Mouse (Mus musculus): Measurements from ENCODE around the gene Ubfd1. TPM values are rescaled to one million over a fixed set of nuclear protein-coding genes. Genes with fewer than 3 reads are reported as not detected.

Ubfd1 gene
- 10 to 100 TPM; 56.2 to 58.2 TPM for total RNA-seq (2021)

DNA sequence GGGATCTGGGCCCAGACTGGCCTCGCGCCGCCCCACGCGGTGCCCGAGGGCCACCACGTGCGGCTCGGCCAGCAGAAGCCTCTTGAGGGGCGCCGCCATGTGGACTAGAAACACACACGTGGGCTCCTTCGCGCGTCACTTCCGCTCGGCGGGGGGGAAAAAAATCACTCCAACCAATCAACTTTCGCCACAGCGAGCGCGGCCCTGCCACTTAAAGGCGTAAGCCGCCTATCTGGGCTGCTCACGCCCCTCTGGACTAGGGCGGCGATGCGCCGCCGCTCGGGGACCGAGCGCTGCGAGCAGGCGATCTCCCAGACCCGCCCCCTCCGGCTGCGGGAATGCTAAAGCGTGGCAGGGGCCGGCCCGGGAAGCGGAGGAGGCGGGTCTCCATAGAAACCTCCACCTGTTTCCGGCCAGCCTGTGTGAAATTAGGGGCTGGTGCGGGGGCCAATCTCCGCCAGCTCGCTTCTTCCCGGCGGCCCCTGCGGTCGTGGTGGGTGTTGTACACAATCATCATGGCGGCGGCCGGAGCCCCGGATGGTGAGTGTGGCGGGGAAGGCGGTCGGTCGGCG, at the start of gene Ubfd1, which contains the start of gene Ears2:
TSS of gene Ubfd1 (plus strand) at position 231 of the 572 bp plus-strand sequence.
TSS of gene Ears2 (minus strand) at position 319 of the 572 bp plus-strand sequence.
- intact Hi-C loops (cut with DNase I) = loop anchor here (5.0 kb wide), 1 partner anchor 35 kb away; the partner anchor contains the start of gene Ndufab1
- DNase-seq (ENCODE audit: low spot score in 2 of 2) = peak; percentile 98 to 99

DNA sequence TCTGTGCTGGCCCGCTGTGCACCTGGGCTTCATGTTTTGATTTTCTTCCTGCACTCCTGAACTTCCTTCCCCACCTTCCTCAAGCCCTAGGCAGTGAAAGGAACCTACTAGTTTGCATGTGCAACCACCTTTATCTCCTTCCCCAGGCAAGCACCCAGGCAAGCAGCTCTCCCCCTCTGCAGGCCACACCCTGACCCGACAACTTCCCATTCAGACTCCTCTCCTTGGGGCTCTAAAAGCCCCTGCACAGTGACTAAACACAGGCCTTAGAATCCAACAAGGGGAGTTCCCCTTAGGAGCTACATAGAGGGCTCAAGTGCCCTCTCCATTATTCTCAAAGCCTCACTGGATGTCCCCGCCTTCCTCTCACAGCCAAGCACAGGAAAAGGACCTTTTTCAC, 48.7 kb upstream of the Ubfd1 start:
- intact Hi-C loops (cut with DNase I) = no loop called here
- no peak for DNase-seq (ENCODE audit: low spot score in 2 of 2)

DNA sequence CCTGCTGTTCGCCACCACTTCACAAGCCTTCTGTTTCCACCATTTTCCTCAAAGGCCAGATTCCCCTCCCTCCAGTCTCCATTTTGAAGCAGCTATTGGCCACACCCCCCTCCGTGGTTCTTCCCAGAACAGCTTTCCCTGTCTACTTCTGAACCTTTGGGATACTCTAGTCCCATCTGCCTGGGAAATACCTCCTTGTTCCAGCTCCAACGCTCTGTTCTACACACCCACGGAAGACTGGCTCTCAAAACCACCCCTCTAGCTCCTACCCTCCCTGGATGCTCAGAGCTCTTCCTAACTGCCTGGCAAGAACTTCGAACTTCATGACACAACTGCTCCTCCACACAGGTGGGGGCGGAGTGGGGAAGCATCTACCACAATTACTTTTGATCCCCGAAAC, 48.0 kb upstream of the Ubfd1 start:
- peak; percentile 50 to 72 for DNase-seq (ENCODE audit: low spot score in 2 of 2)
- intact Hi-C loops (cut with DNase I) = no loop called here

DNA sequence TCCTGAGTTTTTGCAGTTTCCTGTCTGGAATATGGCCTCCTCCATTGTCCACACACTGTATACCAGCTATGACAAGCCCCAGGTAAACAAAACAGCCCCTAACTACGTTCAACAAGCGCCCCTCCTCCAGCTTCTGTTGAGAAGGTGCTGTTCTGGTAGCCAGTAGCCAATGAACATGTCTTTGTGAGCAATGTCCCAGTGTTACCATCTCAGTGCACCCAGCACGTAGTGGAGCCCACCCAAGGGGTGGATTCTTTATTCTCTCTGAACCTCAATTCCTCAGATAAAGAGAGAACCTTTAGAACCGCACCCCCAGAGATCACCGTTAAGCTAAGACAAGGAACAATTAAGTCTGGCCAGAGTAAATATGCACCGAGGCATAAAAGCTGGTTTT, 46.7 kb upstream of the Ubfd1 start:
- intact Hi-C loops (cut with DNase I) = no loop called here
- peak in 1 of 2 experiments; percentile 17 for DNase-seq (ENCODE audit: low spot score in 2 of 2)

DNA sequence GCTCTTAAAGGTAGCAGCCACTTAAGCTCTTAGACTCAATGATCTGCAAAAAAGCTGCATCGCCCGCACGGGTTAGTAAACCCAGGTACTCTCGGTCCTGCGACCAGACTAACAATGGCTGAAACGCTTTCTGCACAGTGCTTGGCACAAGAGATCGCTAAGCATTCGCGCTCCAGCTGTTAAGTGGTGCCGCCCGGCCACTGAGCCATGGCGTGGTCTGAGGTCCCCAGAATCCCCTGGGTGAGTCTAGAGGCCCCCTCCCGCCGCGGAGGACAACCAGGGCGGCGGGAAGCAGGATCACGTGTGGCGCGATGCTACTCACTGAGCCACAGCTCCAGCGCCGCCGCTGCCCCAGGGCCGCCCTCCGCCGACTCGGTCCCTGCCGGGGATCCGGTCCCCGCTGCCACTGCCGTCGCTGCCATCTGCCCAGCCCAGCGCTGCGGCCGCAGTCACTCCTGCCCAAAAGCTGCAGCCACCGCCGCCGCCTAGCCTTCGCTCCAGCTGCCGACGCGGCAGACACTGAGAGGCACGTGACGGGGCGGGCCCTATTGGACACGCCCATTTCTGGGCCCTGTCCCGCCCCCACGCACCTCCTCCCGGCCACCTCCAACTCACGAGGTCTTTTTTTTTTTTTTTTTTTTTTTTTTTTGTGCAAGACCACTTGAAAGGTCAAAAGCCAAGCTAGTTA, 46.2 kb upstream of the Ubfd1 start, which contains the start of gene Gga2:
TSS of gene Gga2 (minus strand) at position 556 of the 688 bp plus-strand sequence.
- intact Hi-C loops (cut with DNase I) = no loop called here
- peak; percentile 84 to 86 for DNase-seq (ENCODE audit: low spot score in 2 of 2)

DNA sequence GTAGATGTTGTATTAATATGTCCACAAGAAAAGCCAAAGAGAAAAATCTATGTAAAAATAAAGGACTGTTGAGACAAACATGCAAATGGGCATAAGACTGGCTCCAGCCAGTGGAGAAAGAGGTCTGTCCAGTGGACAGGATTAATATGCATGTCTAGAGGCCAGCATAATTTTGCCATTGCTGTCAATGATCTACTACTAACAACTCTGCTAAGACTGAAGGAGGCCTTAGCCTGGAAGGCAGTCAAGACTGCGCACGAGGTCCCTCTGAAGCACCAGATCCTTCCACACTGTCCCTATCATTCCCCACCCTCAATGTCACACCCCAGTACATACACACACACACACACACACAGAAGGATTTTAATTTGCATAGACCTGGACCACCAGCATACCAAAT, 44.8 kb upstream of the Ubfd1 start:
- intact Hi-C loops (cut with DNase I) = no loop called here
- no peak for DNase-seq (ENCODE audit: low spot score in 2 of 2)

DNA sequence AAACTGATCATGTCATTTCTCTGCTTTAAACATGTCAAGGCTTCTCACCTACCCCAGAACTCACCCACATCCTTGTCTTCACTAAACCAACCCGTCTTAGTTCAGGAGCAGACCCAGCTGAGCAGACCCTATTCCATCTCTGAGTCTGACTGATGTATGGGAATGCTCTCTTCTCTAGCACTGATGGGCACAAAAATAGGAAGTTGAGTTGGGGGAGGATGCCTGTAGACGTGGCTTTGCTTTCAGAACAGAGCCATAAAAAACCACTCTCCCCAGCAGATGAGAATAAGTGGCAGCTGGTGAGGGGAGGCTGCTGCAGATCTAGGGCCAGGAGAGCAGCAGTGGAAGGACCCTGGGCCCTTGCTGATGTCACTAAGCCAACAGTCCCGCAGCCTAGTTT, 33.6 kb upstream of the Ubfd1 start:
- intact Hi-C loops (cut with DNase I) = no loop called here

DNA sequence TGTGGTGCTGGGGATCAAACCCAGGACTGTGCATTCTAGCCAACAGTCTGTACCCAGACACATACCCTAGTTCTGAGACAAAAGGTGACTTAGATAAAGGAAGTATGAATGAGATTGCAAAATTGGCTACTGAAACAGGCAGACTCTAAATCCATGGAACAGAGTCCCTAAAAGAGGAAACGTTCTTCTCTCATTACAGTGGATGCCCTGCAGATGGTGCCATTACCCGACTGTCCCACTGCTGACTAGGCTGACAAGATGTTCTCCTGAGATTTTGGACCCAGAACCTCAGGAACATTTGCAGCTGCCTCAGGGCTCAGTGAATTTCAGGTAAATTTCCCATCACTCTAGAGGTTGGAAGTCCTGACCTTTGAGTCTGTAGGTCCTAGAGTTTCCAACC, 32.6 kb upstream of the Ubfd1 start:
- DNase-seq (ENCODE audit: low spot score in 2 of 2) = no peak
- intact Hi-C loops (cut with DNase I) = no loop called here

More for the DNA sequence above, 33.6 kb upstream of the Ubfd1 start:
- no peak for DNase-seq (ENCODE audit: low spot score in 2 of 2)

DNA sequence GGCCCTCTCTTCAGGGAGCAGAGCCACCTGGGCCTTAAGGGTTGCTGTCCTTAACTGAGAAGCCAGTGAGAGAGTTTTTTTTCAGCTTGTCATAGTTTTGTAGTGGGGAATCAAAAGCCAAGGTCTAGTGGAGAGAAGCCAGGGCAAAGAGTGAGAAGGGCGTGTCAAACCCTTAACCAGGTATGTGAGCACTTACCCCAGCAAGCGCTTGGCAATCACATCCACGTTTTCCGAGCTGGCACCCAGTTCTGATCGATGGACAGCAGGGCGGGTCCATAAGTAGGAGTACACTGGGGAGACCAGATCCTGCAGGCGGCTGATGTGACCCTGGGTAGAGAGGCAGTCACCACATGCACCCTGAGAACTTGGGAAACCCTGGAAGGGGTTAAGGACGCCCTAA, 22.9 kb upstream of the Ubfd1 start:
- intact Hi-C loops (cut with DNase I) = no loop called here
- DNase-seq (ENCODE audit: low spot score in 2 of 2) = no peak

DNA sequence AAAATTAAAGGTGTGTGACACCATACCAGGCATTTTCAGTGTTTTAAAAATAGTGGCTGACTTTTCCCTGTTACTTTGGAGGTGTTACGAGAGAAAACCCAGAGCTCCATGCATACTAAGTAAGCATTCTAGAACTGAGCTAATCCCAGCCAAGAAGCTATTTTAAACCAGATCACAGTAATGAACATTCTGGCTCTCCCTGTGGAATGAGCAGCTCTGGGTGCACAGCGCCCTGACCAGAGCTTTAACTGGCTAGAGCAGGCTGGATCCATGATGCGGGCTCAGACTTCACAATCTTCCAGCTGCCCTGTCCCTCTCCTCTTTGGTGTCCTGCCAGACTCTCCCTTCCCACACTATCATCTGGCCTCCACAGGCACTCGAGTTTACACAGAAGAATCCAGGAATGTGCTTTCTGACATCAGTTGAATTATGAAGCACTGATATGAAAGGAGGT, 21.8 kb upstream of the Ubfd1 start:
- intact Hi-C loops (cut with DNase I) = no loop called here
- DNase-seq (ENCODE audit: low spot score in 2 of 2) = peak; percentile 28 to 38

DNA sequence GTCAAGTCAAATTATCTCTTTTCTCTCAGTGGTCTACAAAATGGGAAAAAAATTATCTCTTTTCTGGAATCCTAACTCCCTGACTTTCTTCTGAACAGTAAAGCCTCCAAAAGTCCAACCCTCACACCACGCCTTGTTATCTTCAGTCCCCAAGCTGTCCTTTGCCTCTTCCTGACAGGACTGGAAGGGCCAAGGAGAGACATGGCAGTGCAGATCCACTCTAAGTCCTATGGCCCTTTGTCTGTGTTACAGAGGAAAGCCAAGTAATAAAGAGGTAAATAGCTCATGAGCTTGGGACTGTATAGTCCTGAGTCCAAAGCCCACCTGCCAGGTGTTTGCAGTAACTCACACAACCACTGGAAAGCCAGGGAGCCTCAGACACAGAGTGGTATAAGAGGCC, 21.3 kb upstream of the Ubfd1 start:
- intact Hi-C loops (cut with DNase I) = no loop called here
- DNase-seq (ENCODE audit: low spot score in 2 of 2) = no peak

DNA sequence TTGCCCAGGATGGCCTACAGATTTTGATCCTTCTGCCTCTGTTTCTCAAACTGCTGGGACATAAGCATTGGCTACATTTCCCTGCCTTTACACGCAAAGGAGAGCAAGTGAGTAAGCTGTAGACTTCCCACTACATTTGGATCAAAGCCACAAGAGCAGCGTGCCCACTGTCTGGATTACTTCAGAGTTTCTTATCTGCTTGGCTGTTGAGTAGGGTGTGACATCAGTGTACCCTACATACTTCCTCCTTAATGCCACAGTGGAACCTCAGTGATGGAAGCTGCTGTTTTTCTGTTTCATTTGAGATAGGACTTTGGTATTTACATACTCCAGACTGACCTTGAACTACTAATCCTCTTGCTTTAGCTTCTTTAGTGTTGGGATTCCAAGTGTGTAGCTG, 20.2 kb upstream of the Ubfd1 start:
- no peak for DNase-seq (ENCODE audit: low spot score in 2 of 2)
- intact Hi-C loops (cut with DNase I) = no loop called here

DNA sequence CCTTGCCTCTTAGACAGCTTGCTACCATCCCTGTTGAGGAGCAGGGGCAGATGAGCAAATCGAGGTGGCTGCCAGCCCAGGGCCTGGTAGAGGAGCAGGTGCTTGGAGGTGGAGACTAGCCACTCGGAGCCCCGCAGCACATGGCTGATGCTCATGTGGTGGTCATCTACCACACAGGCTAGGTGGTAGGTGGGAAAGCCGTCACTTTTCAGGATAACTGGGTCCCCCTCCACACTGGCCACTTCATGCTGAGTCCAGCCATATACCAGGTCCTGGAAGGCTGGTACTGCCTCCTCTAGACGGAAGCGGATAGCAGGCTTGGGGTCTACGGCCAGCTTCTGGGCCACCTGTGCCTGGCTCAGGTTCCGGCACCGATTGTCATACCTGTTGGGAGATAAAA, 18.8 kb upstream of the Ubfd1 start:
- intact Hi-C loops (cut with DNase I) = no loop called here
- DNase-seq (ENCODE audit: low spot score in 2 of 2) = no peak

DNA sequence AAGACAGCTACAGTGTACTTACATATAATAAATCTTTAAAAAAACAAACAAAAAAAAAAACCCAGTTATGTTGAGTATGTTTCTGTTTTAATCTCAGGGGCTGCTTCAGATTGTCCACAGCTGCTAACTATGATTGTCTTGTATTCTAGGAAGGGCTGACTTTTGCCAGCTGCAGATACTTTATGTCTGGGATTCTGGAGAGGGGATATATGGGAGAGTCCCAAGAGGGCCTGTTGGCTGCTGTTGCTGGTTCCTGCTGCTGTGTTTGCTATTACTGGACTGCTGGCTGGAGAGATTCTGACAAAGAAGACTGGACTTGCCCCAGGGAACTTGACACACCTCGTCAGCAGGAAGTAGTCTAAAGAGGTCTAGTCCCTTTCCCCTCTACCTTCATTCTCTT, 16.1 kb upstream of the Ubfd1 start:
- no peak for DNase-seq (ENCODE audit: low spot score in 2 of 2)
- intact Hi-C loops (cut with DNase I) = no loop called here

DNA sequence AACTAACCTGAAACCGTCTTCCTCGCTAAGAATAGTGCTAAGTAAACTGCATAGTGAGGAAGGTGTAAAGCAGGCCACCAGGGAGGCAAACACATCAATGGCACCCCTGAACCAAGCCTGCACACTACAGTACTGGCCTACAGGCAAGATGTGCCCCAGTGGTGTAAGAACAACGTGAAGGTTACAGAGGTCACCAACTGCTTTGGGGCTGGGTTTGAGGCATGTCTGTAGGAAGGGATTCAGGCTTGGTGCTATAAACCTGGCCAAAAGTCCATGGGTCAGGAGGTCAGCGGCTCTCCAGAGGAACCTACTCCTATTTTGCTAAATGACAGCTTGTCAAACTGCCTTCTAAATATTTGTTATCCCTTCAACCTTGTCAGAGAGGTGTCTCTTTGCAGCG, 10.3 kb upstream of the Ubfd1 start:
- intact Hi-C loops (cut with DNase I) = no loop called here
- no peak for DNase-seq (ENCODE audit: low spot score in 2 of 2)

DNA sequence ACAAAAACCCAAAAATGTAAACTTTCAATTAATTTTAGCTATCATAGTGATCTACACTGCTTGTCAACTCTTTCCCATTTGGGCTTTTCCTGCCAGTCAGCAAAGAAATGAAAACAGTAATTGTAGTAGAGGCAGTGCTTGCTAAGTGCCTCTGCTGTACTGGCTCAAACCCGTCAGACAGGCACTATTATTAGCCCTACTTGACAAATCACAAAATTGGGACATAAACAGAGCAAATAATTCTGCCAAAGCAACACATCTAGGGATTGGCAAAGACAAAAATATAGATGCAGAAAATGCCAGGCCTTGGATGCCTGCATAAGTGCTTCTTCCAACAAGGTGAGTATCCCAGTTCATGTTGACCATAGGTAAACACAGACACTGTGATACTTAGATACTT, 1.3 kb upstream of the Ubfd1 start:
- DNase-seq (ENCODE audit: low spot score in 2 of 2) = no peak
- intact Hi-C loops (cut with DNase I) = loop anchor here (5.0 kb wide), 1 partner anchor 37 kb away; the partner anchor contains the start of gene Ndufab1

DNA sequence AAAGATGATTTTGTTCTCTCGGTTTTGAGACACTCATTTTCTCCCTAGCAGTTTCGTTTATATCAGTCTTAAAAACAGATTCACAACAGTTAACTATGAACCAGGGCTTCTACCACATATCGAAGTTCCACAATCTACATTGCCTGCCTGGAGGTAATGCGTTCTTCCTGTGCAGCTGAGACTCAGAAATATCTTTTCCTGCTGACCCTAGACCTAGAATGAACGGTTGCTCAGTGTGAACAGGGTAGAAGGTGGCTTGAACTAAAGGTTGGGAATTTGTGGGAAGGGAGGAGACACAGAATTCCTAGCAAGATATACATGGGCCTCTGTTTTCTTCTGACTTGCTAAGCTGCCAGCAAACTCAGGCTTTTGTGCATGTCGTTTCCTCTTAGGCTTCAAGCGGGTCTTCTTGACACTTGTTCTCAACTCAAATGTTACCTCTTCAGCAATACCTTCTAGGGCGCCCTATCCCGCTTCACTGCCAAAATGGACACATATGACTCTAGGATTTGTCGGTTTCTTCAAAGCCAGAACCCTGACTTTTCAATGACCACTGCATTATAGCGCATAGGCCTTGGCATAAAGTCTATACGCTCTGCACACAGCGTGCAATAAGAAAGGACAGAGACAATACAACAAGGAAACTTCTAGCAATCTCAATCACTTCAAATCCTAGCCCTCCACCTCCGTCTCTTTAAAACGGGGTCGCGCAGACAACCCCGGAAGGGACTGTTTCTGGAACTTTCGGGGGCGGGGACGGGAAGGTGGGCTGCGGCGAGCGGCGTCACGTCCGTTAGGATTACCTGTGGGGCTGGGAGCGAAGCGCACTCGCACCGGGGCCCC, 652 bp upstream of the Ubfd1 start:
- no peak for DNase-seq (ENCODE audit: low spot score in 2 of 2)
- intact Hi-C loops (cut with DNase I) = loop anchor here (5.0 kb wide), 1 partner anchor 36 kb away; the partner anchor contains the start of gene Ndufab1

DNA sequence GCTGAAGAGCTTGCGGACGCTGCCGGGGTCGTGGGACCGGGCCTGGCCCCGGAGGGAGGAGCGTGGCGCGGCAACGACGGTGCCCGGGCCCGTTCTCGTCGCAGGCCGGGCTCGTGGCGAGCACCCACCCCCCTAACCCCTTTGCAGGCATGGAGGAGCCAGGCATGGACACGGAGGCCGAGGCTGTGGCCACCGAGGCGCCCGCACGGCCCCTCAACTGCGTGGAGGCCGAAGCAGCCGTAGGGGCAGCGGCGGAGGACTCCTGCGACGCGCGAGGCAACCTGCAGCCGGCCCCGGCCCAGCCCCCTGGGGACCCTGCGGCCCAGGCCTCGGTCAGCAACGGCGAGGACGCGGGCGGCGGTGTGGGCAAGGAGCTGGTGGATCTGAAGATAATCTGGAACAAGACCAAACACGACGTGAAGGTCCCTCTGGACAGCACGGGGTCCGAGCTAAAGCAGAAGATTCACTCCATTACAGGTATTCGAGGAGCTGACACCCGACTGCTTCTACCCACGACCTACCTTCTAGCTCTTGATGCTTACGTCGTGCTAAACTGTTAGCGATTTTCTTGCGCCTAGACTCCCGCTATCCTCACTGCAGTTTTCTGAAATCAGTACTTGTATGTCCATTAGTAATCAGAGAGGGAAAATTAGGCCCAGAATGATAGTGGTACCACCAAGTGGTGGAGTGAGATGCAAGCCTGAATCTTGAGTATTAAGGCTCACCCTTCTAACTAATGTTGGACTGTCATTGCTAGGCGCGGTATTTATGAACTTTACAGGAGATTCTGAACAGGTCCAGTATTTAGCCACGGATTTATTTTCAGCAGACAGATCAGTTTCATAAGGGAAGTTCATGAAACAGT, 774 bp downstream of the Ubfd1 start:
- intact Hi-C loops (cut with DNase I) = loop anchor here (5.0 kb wide), 1 partner anchor 35 kb away; the partner anchor contains the start of gene Ndufab1
- no peak for DNase-seq (ENCODE audit: low spot score in 2 of 2)

DNA sequence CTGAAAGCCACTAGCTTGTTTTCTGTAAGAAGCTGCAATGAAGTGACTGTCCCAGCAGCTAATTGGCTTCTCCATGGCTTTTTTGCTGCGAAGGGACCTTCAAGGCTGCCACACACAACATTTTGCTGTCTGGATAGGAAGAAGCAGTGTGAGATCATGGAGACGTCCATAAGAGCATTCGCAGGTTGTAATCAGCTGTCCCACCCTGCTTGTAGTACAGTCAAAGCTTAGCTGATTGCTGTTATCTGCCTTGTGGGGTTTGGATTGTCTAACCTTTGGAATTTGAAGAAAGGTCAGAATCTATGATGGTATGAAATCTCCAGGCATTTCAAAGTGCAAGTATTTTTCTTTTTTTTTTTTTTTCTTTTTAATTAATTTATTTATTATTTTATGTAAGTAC, 7.4 kb downstream of the Ubfd1 start:
- DNase-seq (ENCODE audit: low spot score in 2 of 2) = no peak
- intact Hi-C loops (cut with DNase I) = no loop called here
